Mouse (Mus musculus) liver, embryonic 11.5 days (tissue): ENCODE results near the gene Gm16181. TPM values are rescaled to one million over a fixed set of nuclear protein-coding genes. Genes with fewer than 3 reads are reported as not detected.
A peak's percentile ranks its signal among the peaks of the same experiment; 100 is the strongest.

Experiments
- ATAC-seq: fragments of 200-750 bp; cut with Nextera tagmentation; replicated peaks from 2 replicates; pipeline ENCODE4 v1.8.0; 2017; ENCODE audit warnings: moderate number of reproducible peaks, mild to moderate bottlenecking, moderate TSS enrichment, moderate library complexity; ENCODE audit not compliant: low FRiP score
- DNase-seq: peaks from one replicate; pipeline ENCODE4 v3.0.0-alpha.2; 2017; ENCODE audit warnings: low spot score
- H3K27ac ChIP-seq: fragments of 300-500 bp; sonication (generic); 2 replicates; pipeline ENCODE4 v1.5.1; 2014; ENCODE audit warnings: mild to moderate bottlenecking, low read depth, low read length, control low read depth
- H3K27me3 ChIP-seq: fragments of 300-500 bp; sonication (generic); replicated peaks from 2 replicates; pipeline ENCODE4 v1.6.1; 2014; ENCODE audit warnings: low read length, mixed read lengths; ENCODE audit not compliant: control insufficient read depth, insufficient read depth
- H3K36me3 ChIP-seq: fragments of 300-500 bp; sonication (generic); 2 replicates; pipeline ENCODE4 v1.6.1; 2014; ENCODE audit warnings: mild to moderate bottlenecking, low read length, moderate library complexity, mixed read lengths; ENCODE audit not compliant: control insufficient read depth, insufficient read depth
- H3K4me1 ChIP-seq: fragments of 300-500 bp; sonication (generic); replicated peaks from 2 replicates; pipeline ENCODE4 v1.6.1; 2014; ENCODE audit warnings: low read length, mixed read lengths; ENCODE audit not compliant: control insufficient read depth, insufficient read depth
- H3K4me2 ChIP-seq: fragments of 300-500 bp; sonication (generic); 2 replicates; pipeline ENCODE4 v1.6.1; 2014; ENCODE audit warnings: mild to moderate bottlenecking, control low read depth, moderate library complexity
- H3K4me3 ChIP-seq: fragments of 300-500 bp; sonication (generic); 2 replicates; pipeline ENCODE4 v1.5.1; 2014; ENCODE audit warnings: low read depth, low read length, control low read depth
- H3K9ac ChIP-seq: fragments of 300-500 bp; sonication (generic); 2 replicates; pipeline ENCODE4 v1.6.1; 2014; ENCODE audit warnings: low read depth, low read length, control low read depth
- H3K9me3 ChIP-seq: fragments of 300-500 bp; sonication (generic); 2 replicates; pipeline ENCODE4 v1.6.1; 2016; ENCODE audit warnings: low read length, inconsistent platforms, mixed read lengths; ENCODE audit not compliant: control insufficient read depth
- WGBS: fragments of 180-500 bp; shearing (Covaris S2); extraction: QIAGEN DNeasy Blood & Tissue Kit; methylation state at CpG from one replicate; pipeline ENCODE4 v1.1.7; 2014; 5-methylcytosine and 5-hydroxymethylcytosine counted together
- polyA plus RNA-seq: library from polyadenylated mRNA; unstranded; fragments of >200 nt; fragmentation: Nextera tagmentation; extraction: Ambion mirVana; gene quantifications from 2 replicates; pipeline ENCODE4 v1.2.1, GENCODE M21; 2014

The Gm16181 gene
- polyA plus RNA-seq, 1 experiment from 2014 or later = not detected

DNA sequence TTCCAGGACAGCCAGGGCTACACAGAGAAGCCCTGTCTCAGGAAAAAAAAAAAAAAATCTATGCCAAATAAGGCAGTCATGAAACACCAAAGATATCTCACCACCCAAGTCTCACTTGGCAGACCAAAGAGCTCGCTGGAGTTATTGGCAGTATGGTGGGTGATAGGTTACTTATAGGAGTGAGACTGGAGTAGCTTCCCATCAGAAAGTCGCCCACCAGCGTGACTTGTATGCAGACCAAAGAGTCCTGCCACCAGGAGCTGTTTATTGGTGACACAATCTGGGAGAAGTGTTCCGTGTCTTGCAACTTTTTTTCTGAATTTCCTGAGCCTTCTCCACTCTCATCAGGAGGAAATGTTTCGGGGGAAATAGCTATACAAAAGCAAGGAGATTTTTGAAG is 19.1 kb downstream of the Gm16181 start:
- no peak overlapping the region; the same call in 1 of the 2 replicates for H3K4me2 ChIP-seq
- no peaks in the 10 kb centered on the region for H3K27me3 ChIP-seq
- H3K36me3 ChIP-seq = peaks cover 12% of the 10 kb centered on the region
- no peak overlapping the region for H3K27ac ChIP-seq
- ATAC-seq = no peak
- 76% methylated on average over 5 of the region's 5 CpGs for WGBS
- no peak overlapping the region for H3K4me3 ChIP-seq
- H3K9me3 ChIP-seq = no peaks in the 10 kb centered on the region
- H3K4me1 ChIP-seq = peaks cover 27% of the 10 kb centered on the region
- no peak for DNase-seq
- no peak overlapping the region for H3K9ac ChIP-seq

DNA sequence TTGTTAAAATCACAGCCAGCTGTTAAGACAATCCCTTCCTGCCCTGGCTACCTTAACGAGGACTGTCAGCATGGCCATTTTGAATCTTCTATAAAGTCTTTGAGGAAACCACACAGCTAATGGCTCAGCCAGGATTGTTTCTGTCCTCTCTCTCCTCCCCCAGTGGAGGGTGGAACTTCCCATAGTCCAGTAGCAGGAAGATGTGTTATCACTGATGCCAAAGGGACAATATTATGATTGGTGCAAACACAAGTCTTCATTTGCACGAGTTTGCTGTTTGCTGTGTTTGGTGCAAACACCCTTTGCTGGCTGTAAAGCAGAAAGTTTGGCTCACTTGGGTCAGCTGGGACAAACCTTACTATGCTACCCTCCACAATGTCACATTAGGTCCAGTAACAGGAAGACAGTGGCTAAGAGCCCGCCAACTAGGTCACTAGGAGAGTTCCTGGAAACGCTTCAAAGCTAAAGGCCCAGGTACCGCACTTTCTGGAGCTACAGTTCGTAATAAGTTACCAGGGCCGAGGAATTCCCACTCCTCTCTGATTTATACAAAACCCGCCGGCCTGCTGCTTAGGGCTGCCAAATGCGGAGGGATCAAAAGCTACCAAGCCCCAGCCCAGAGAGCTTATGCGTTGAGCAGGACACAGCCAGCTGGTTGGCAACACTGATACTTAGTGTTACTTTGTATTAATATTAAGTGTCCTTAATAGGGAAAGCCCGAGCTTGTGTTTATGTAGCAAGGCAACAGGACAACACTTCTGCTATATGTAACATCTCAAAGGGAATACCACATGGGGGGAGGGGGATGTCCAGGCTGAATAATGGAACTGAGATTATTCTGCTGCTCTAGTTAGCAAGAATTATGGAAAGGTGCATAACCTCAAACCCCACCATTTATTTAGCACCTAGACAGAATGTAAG is 20.0 kb downstream of the Gm16181 start:
- no peak for ATAC-seq
- Histone ChIP-seq H3K4me2 (peak overlapping the region; percentile 83), H3K27me3 (no peaks in the 10 kb centered on the region), H3K4me1 (peaks cover 34% of the 10 kb centered on the region), H3K4me3 (peak overlapping the region; percentile 94), H3K27ac (peak overlapping the region; percentile 98), H3K9me3 (no peaks in the 10 kb centered on the region), H3K36me3 (peaks cover 20% of the 10 kb centered on the region), H3K9ac (peak overlapping the region; percentile 59)
- DNase-seq = no peak
- WGBS = 34% methylated on average over 12 of the region's 12 CpGs

DNA sequence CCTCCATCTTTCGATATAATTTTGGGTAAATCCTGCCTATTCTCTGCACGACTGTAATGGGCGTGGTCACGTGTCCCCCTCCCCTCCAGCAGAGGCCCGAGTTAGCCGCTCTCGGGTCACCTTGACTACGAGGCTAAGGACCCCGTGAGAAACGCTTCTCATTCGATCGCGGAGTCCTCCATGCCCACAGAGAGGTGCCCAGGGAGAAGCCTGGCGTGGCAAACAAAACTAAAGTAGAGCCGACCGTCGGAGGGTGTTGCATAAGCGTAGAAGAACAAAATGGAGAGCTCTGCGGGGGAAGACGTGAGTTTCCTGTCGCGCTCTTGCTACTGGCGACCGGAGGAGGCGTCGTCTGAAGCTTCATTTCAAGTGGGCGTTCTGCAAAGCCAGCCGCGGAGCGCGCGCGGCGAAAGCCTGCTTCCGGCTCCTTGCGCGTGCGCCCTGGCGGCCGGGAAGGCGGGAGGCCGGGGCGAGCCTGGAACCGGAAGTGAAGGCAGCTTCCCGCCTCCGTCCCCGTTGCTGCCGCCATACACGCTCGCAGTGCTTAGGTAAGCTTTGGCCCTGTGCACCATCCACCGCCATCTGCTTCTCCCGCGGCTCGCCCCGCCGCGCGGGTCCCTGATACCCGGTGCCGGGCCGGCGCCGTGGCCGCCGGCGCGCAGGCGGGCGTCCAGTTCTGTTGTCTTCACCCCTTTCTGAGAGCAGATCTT is 20.8 kb downstream of the Gm16181 start, which contains the start of gene Ddx39b:
Gene Ddx39b (plus strand): TSS at position 442 of the 710 bp plus-strand sequence.
- peaks cover 28% of the 10 kb centered on the region for H3K36me3 ChIP-seq
- peaks cover 31% of the 10 kb centered on the region for H3K4me1 ChIP-seq
- no peaks in the 10 kb centered on the region for H3K27me3 ChIP-seq
- ATAC-seq (peak; percentile 87), DNase-seq (peak; percentile 96)
- H3K9me3 ChIP-seq = no peaks in the 10 kb centered on the region
- H3K4me3 ChIP-seq = peak within 1 kb of the TSS; percentile 94
- peak within 1 kb of the TSS; percentile 83 for H3K4me2 ChIP-seq
- H3K9ac ChIP-seq = peak within 1 kb of the TSS; percentile 99
- H3K27ac ChIP-seq = peak within 1 kb of the TSS; percentile 98
- WGBS = under 1% methylated on average over 69 of the region's 69 CpGs

DNA sequence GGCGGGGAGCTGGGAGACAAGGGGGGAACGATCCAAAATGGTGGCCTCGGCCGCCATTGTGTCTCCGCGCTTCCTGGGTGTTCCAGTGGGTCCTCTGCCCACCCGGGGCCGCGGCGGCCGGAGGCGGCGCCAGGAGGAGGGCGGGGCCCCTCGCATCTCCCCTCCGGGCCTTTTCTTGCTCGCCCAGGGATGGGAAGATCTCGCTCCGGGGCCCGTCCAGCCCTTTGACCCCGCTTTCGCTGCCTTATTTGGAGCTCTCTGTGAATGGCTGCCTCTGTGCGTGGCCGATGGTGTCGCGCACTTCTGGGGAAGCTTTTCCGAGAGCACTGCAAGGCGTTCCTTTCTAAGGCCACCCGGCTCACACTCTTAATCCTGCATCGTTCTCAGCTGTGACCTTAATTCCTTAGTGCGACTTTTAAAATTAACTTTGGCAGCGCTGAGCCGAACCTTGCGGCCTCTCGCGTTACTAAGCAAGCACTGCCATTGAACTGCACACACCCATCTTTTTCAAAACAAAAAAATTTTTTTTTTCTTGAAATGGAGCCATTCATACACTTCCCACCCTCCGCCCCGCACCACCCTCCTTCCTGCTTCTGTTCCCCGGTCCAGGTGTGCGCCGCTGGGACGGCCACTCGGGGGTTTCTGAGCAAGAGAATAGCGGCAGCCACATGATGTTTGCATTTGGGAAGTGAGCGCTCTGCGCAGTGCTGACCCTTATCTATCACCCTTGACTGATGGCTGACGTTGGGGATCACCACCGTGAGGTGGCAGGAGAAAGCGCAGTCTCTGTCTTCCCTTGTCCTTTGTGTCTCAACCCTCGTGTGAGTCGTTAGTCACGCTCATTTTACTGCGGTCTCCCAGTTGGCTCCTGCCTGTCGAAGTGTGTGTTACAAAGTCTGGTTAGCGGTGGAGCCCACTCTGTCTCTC is 21.6 kb downstream of the Gm16181 start:
- H3K36me3 ChIP-seq = peaks cover 36% of the 10 kb centered on the region
- peak overlapping the region; percentile 83 for H3K4me2 ChIP-seq
- H3K4me3 ChIP-seq = peak overlapping the region; percentile 94
- under 1% methylated on average over 55 of the region's 55 CpGs for WGBS
- peak; percentile 64 for DNase-seq
- H3K9me3 ChIP-seq = no peaks in the 10 kb centered on the region
- peak overlapping the region; percentile 98 for H3K27ac ChIP-seq
- H3K4me1 ChIP-seq = peaks cover 29% of the 10 kb centered on the region
- peak; percentile 61 for ATAC-seq
- H3K27me3 ChIP-seq = no peaks in the 10 kb centered on the region
- H3K9ac ChIP-seq = peak overlapping the region; percentile 99

DNA sequence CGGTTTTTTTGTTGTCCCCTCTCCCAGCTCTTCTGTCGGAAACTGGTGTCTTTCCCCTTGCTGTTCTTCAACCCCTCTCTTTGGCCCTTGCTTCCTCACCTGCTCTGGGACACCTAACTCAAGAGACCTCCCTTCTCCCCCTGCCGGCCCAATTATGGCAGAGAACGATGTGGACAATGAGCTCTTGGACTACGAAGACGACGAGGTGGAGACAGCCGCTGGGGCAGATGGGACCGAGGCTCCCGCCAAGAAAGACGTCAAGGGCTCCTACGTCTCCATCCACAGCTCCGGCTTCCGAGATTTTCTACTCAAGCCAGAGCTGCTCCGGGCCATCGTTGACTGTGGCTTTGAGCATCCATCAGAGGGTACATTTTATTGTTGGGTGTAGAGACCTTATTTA is 22.5 kb downstream of the Gm16181 start:
- Histone ChIP-seq H3K27me3 (no peaks in the 10 kb centered on the region), H3K9me3 (no peaks in the 10 kb centered on the region), H3K4me1 (peaks cover 29% of the 10 kb centered on the region), H3K36me3 (peaks cover 43% of the 10 kb centered on the region), H3K9ac (peak overlapping the region; percentile 99), H3K27ac (peak overlapping the region; percentile 98), H3K4me3 (peak overlapping the region; percentile 94), H3K4me2 (peak overlapping the region; percentile 83)
- ATAC-seq (no peak), DNase-seq (no peak)
- WGBS = 15% methylated on average over 16 of the region's 16 CpGs

DNA sequence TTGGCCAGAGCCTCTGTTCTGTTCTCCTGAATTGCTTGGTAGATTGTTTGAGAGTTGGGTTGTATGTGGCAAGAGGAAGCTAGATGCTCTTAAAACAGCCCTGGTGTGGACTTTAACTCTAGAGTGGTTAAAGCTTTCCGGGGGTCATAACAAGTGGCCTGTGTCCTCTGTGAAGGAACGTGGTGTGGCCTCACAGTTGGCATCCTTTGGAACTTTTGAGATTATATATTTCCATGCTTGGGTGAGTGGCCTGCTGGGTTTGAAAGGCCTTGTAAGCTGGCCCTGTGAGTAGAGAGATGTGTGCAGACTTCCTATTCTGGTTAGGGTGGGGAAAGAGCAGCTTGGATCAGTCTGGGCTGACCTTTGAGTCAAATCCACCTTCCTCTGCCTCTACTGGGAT is 24.4 kb downstream of the Gm16181 start:
- ATAC-seq (no peak), DNase-seq (no peak)
- 89% methylated on average over 2 of the region's 2 CpGs for WGBS
- no peaks in the 10 kb centered on the region for H3K9me3 ChIP-seq
- H3K4me1 ChIP-seq = peaks cover 29% of the 10 kb centered on the region
- no peak overlapping the region for H3K27ac ChIP-seq
- H3K36me3 ChIP-seq = peaks cover 61% of the 10 kb centered on the region
- peak overlapping the region; percentile 99 for H3K9ac ChIP-seq
- H3K4me3 ChIP-seq = peak overlapping the region; percentile 94; the same call in 1 of the 2 replicates
- no peaks in the 10 kb centered on the region for H3K27me3 ChIP-seq
- H3K4me2 ChIP-seq = peak overlapping the region; percentile 83

DNA sequence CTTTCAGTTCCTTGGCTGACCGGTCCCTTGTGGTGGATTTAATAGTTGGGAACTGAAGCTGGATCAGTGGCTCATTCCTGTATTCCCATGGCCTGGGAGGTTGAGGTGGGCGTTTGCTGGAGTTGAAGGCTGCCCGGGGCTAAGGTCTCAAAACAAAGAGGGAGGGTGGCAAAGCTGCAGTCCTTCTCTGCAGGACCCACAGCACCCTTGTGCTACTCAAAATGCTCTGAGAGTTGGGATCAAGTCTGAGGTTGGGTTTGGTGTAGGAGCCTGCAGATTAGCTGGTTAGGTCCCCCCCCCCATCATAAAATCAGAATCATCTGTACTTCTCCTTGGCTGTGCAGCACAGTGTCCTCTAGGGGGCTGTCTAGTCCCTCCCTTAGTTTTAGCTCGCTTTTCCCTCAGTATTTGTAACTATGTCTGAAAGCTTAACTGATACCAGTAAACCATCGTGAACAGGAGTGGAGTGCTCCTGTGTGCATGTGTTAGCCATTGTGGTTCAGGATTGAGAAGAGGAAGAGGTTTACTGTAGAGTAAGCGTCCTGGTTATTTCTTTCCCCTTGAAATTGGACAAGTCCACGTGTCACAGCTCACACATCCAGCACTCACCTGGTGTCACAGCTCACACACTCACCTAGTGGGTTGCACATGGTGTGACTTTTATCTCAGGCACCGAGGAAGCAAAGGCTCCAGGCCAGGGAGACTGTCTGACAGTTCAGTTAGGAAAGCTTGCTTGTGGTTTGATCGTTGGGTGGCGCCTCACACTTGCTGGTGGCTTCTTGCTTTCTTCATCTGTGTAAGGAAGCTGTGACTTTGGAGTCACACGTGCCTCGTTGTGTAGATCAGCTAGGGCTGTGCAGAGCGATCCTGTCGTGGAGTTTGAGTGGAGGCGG is 25.3 kb downstream of the Gm16181 start:
- Histone ChIP-seq H3K4me2 (no peak overlapping the region), H3K4me1 (peaks cover 23% of the 10 kb centered on the region), H3K4me3 (peak overlapping the region; percentile 13; the same call in 1 of the 2 replicates), H3K27ac (no peak overlapping the region), H3K36me3 (peaks cover 70% of the 10 kb centered on the region), H3K9me3 (no peaks in the 10 kb centered on the region), H3K27me3 (no peaks in the 10 kb centered on the region), H3K9ac (no peak overlapping the region)
- no peak for ATAC-seq
- DNase-seq = no peak
- WGBS = 82% methylated on average over 15 of the region's 15 CpGs
